Comparison of ENCODE assay signal across 14 mouse cellular contexts in genomic region chr6:121117971-121118755, GRCm38 (mm10).
"Had no signal": no experiment of that assay in that cellular context is flagged by ENCODE, and none has a peak within 500 bp of the region (broad histone marks: within the 10 kb centered on the region; RNA-seq: fewer than 3 reads in every experiment).

No protein-coding gene starts in this region.

- H3K4me2 ChIP-seq: limb, embryonic 15.5 days; liver, embryonic 12.5 days; lung, embryonic 14.5 days; midbrain, embryonic 12.5 days; neural tube, embryonic 13.5 days had no signal

- H3K27ac ChIP-seq: limb, embryonic 15.5 days; liver, embryonic 12.5 days; midbrain, embryonic 12.5 days; neural tube, embryonic 13.5 days had no signal

- H3K9ac ChIP-seq: limb, embryonic 15.5 days; liver, embryonic 12.5 days; lung, embryonic 14.5 days; midbrain, embryonic 12.5 days; neural tube, embryonic 13.5 days had no signal

- DNase-seq: layer of hippocampus, adult 9-11 months; layer of hippocampus, postnatal 36 days; lung, embryonic 14.5 days; lung, postnatal 14 days; retina, postnatal 1 day; right cerebral cortex, postnatal 4 days; spleen, adult 18-20 months; thymus, adult 2 months; thymus, postnatal 25 days had no signal

- ATAC-seq: liver, embryonic 12.5 days; midbrain, embryonic 16.5 days had no signal

- H3K36me3 ChIP-seq: limb, embryonic 15.5 days; liver, embryonic 12.5 days; midbrain, embryonic 12.5 days; neural tube, embryonic 13.5 days had no signal

- H3K27me3 ChIP-seq: limb, embryonic 15.5 days; liver, embryonic 12.5 days; midbrain, embryonic 12.5 days; neural tube, embryonic 13.5 days had no signal

- H3K9me3 ChIP-seq: limb, embryonic 15.5 days; midbrain, embryonic 12.5 days; neural tube, embryonic 13.5 days had no signal

- H3K4me3 ChIP-seq: limb, embryonic 15.5 days; liver, embryonic 12.5 days; midbrain, embryonic 12.5 days; neural tube, embryonic 13.5 days had no signal

- H3K4me1 ChIP-seq: limb, embryonic 15.5 days; midbrain, embryonic 12.5 days; neural tube, embryonic 13.5 days had no signal
